Mouse (Mus musculus) olfactory bulb, adult 2 months (tissue): ENCODE results near the gene Zdhhc11.

Source experiments
- CTCF ChIP-seq: fragments of 200-500 bp; IDR thresholded peaks from 2 replicates; pipeline ENCODE4 v1.5.1; 2012; ENCODE audit warnings: low read depth, mild to moderate bottlenecking, low read length, moderate library complexity; ENCODE audit not compliant: insufficient read depth
- POLR2A ChIP-seq: fragments of 200-500 bp; IDR thresholded peaks from 2 replicates; pipeline ENCODE4 v1.6.1; 2012; ENCODE audit warnings: mild to moderate bottlenecking, low read depth, low read length, moderate library complexity; ENCODE audit not compliant: insufficient read depth

GRCm38 (mm10) chr13:73970545-73971448 lies 7.1 kb downstream of the Zdhhc11 start:
- TF ChIP-seq CTCF: no peak
- TF ChIP-seq POLR2A: no peak
